Mouse (Mus musculus): ENCODE data around the gene Ppp3ca. TPM values are rescaled to one million over a fixed set of nuclear protein-coding genes. Genes with fewer than 3 reads are reported as not detected.

Gene Ppp3ca
- polyA plus RNA-seq, 1 experiment from 2014 or later: 42.8 TPM

- H3K4me2 ChIP-seq (ENCODE audit: low read depth, low read length): no peak overlapping the region
- no peak for ATAC-seq (ENCODE audit: insufficient read depth, low FRiP score)
- no peaks in the 10 kb centered on the region for H3K9me3 ChIP-seq (replicated peaks; ENCODE audit: control insufficient read depth, low read length)
- no peak overlapping the region for H3K27ac ChIP-seq (ENCODE audit: low read length)
- WGBS: 84% methylated on average over 7 of the region's 7 CpGs
- H3K4me1 ChIP-seq (ENCODE audit: control insufficient read depth, insufficient read depth, low read length): no peaks in the 10 kb centered on the region
- peaks cover 3% of the 10 kb centered on the region; the same call in 1 of the 2 replicates for H3K36me3 ChIP-seq (ENCODE audit: control insufficient read depth, insufficient read depth, low read length)
- H3K9ac ChIP-seq (ENCODE audit: low read length): no peak overlapping the region
- no peak overlapping the region for H3K4me3 ChIP-seq (replicated peaks; ENCODE audit: low read length)
- no peaks in the 10 kb centered on the region for H3K27me3 ChIP-seq (ENCODE audit: control insufficient read depth, insufficient read depth, low read length)
Measured at GRCm38 (mm10) chr3:136917080-136917479, 247.2 kb downstream of the Ppp3ca start.

GRCm38 (mm10) chr3:136933071-136933470 lies 263.1 kb downstream of the Ppp3ca start:
- H3K4me2 ChIP-seq (ENCODE audit: low read depth, low read length): no peak overlapping the region

GRCm38 (mm10) chr3:136940733-136941601 lies 271.0 kb downstream of the Ppp3ca start:
- Histone ChIP-seq H3K4me3 (replicated peaks; ENCODE audit: low read length) (no peak overlapping the region), H3K27me3 (ENCODE audit: control insufficient read depth, insufficient read depth, low read length) (no peaks in the 10 kb centered on the region), H3K9ac (ENCODE audit: low read length) (no peak overlapping the region), H3K36me3 (ENCODE audit: control insufficient read depth, insufficient read depth, low read length) (no peaks in the 10 kb centered on the region), H3K27ac (ENCODE audit: low read length) (no peak overlapping the region), H3K9me3 (replicated peaks; ENCODE audit: control insufficient read depth, low read length) (no peaks in the 10 kb centered on the region), H3K4me1 (ENCODE audit: control insufficient read depth, insufficient read depth, low read length) (no peaks in the 10 kb centered on the region), H3K4me2 (ENCODE audit: low read depth, low read length) (no peak overlapping the region)
- no peak for ATAC-seq (ENCODE audit: insufficient read depth, low FRiP score)
- WGBS: 55% methylated on average over 7 of the region's 7 CpGs

More at GRCm38 (mm10) chr3:136933071-136933470, 263.1 kb downstream of the Ppp3ca start:
- Histone ChIP-seq H3K27me3 (ENCODE audit: control insufficient read depth, insufficient read depth, low read length) (no peaks in the 10 kb centered on the region), H3K4me3 (replicated peaks; ENCODE audit: low read length) (no peak overlapping the region), H3K9me3 (replicated peaks; ENCODE audit: control insufficient read depth, low read length) (no peaks in the 10 kb centered on the region), H3K36me3 (ENCODE audit: control insufficient read depth, insufficient read depth, low read length) (no peaks in the 10 kb centered on the region), H3K9ac (ENCODE audit: low read length) (no peak overlapping the region), H3K4me1 (ENCODE audit: control insufficient read depth, insufficient read depth, low read length) (no peaks in the 10 kb centered on the region), H3K27ac (ENCODE audit: low read length) (no peak overlapping the region)
- ATAC-seq (ENCODE audit: insufficient read depth, low FRiP score): no peak

GRCm38 (mm10) chr3:136941602-136941926 lies 271.6 kb downstream of the Ppp3ca start:
- no peaks in the 10 kb centered on the region for H3K27me3 ChIP-seq (ENCODE audit: control insufficient read depth, insufficient read depth, low read length)
- no peak overlapping the region for H3K4me3 ChIP-seq (replicated peaks; ENCODE audit: low read length)
- no peaks in the 10 kb centered on the region for H3K9me3 ChIP-seq (replicated peaks; ENCODE audit: control insufficient read depth, low read length)
- no peak overlapping the region for H3K27ac ChIP-seq (ENCODE audit: low read length)
- WGBS: 79% methylated on average over 3 of the region's 3 CpGs
- H3K9ac ChIP-seq (ENCODE audit: low read length): no peak overlapping the region
- no peak overlapping the region for H3K4me2 ChIP-seq (ENCODE audit: low read depth, low read length)
- H3K36me3 ChIP-seq (ENCODE audit: control insufficient read depth, insufficient read depth, low read length): no peaks in the 10 kb centered on the region
- no peaks in the 10 kb centered on the region for H3K4me1 ChIP-seq (ENCODE audit: control insufficient read depth, insufficient read depth, low read length)
- no peak for ATAC-seq (ENCODE audit: insufficient read depth, low FRiP score)

GRCm38 (mm10) chr3:136945550-136945949 lies 275.6 kb downstream of the Ppp3ca start:
- Histone ChIP-seq H3K4me2 (ENCODE audit: low read depth, low read length) (no peak overlapping the region), H3K27ac (ENCODE audit: low read length) (no peak overlapping the region), H3K27me3 (ENCODE audit: control insufficient read depth, insufficient read depth, low read length) (no peaks in the 10 kb centered on the region), H3K4me3 (replicated peaks; ENCODE audit: low read length) (no peak overlapping the region), H3K9me3 (replicated peaks; ENCODE audit: control insufficient read depth, low read length) (no peaks in the 10 kb centered on the region), H3K9ac (ENCODE audit: low read length) (no peak overlapping the region), H3K4me1 (ENCODE audit: control insufficient read depth, insufficient read depth, low read length) (no peaks in the 10 kb centered on the region), H3K36me3 (ENCODE audit: control insufficient read depth, insufficient read depth, low read length) (no peaks in the 10 kb centered on the region)
- ATAC-seq (ENCODE audit: insufficient read depth, low FRiP score): no peak
- WGBS: 77% methylated on average over 4 of the region's 4 CpGs

- no peaks in the 10 kb centered on the region for H3K36me3 ChIP-seq (ENCODE audit: control insufficient read depth, insufficient read depth, low read length)
- H3K9me3 ChIP-seq (replicated peaks; ENCODE audit: control insufficient read depth, low read length): no peaks in the 10 kb centered on the region
- H3K9ac ChIP-seq (ENCODE audit: low read length): no peak overlapping the region
- no peaks in the 10 kb centered on the region for H3K4me1 ChIP-seq (ENCODE audit: control insufficient read depth, insufficient read depth, low read length)
- no peaks in the 10 kb centered on the region for H3K27me3 ChIP-seq (ENCODE audit: control insufficient read depth, insufficient read depth, low read length)
- no peak overlapping the region for H3K27ac ChIP-seq (ENCODE audit: low read length)
- no peak overlapping the region for H3K4me3 ChIP-seq (replicated peaks; ENCODE audit: low read length)
- H3K4me2 ChIP-seq (ENCODE audit: low read depth, low read length): no peak overlapping the region
- WGBS: 88% methylated on average over 2 of the region's 2 CpGs
- no peak for ATAC-seq (ENCODE audit: insufficient read depth, low FRiP score)
Measured at GRCm38 (mm10) chr3:136946662-136947061, 276.7 kb downstream of the Ppp3ca start.

- ATAC-seq (ENCODE audit: insufficient read depth, low FRiP score): no peak
- Histone ChIP-seq H3K4me1 (ENCODE audit: control insufficient read depth, insufficient read depth, low read length) (no peaks in the 10 kb centered on the region), H3K4me3 (replicated peaks; ENCODE audit: low read length) (no peak overlapping the region), H3K27ac (ENCODE audit: low read length) (no peak overlapping the region), H3K9me3 (replicated peaks; ENCODE audit: control insufficient read depth, low read length) (no peaks in the 10 kb centered on the region), H3K36me3 (ENCODE audit: control insufficient read depth, insufficient read depth, low read length) (no peaks in the 10 kb centered on the region), H3K27me3 (ENCODE audit: control insufficient read depth, insufficient read depth, low read length) (no peaks in the 10 kb centered on the region), H3K9ac (ENCODE audit: low read length) (no peak overlapping the region), H3K4me2 (ENCODE audit: low read depth, low read length) (no peak overlapping the region)
- WGBS: 75% methylated on average over 4 of the region's 4 CpGs
Measured at GRCm38 (mm10) chr3:136948142-136948541, 278.2 kb downstream of the Ppp3ca start.

GRCm38 (mm10) chr3:136951792-136952191 lies 281.9 kb downstream of the Ppp3ca start:
- 83% methylated on average over 1 of the region's 1 CpGs for WGBS
- H3K4me2 ChIP-seq (ENCODE audit: low read depth, low read length): no peak overlapping the region
- H3K36me3 ChIP-seq (ENCODE audit: control insufficient read depth, insufficient read depth, low read length): no peaks in the 10 kb centered on the region
- H3K27ac ChIP-seq (ENCODE audit: low read length): no peak overlapping the region
- no peaks in the 10 kb centered on the region for H3K9me3 ChIP-seq (replicated peaks; ENCODE audit: control insufficient read depth, low read length)
- no peak for ATAC-seq (ENCODE audit: insufficient read depth, low FRiP score)
- H3K27me3 ChIP-seq (ENCODE audit: control insufficient read depth, insufficient read depth, low read length): no peaks in the 10 kb centered on the region
- H3K9ac ChIP-seq (ENCODE audit: low read length): no peak overlapping the region
- H3K4me1 ChIP-seq (ENCODE audit: control insufficient read depth, insufficient read depth, low read length): no peaks in the 10 kb centered on the region
- H3K4me3 ChIP-seq (replicated peaks; ENCODE audit: low read length): no peak overlapping the region

GRCm38 (mm10) chr3:136952822-136953221 lies 282.9 kb downstream of the Ppp3ca start:
- H3K27me3 ChIP-seq (ENCODE audit: control insufficient read depth, insufficient read depth, low read length): no peaks in the 10 kb centered on the region
- H3K9ac ChIP-seq (ENCODE audit: low read length): no peak overlapping the region
- no peak overlapping the region for H3K4me3 ChIP-seq (replicated peaks; ENCODE audit: low read length)
- no peak overlapping the region for H3K4me2 ChIP-seq (ENCODE audit: low read depth, low read length)
- ATAC-seq (ENCODE audit: insufficient read depth, low FRiP score): no peak
- H3K36me3 ChIP-seq (ENCODE audit: control insufficient read depth, insufficient read depth, low read length): no peaks in the 10 kb centered on the region
- no peak overlapping the region for H3K27ac ChIP-seq (ENCODE audit: low read length)
- H3K4me1 ChIP-seq (ENCODE audit: control insufficient read depth, insufficient read depth, low read length): no peaks in the 10 kb centered on the region
- H3K9me3 ChIP-seq (replicated peaks; ENCODE audit: control insufficient read depth, low read length): no peaks in the 10 kb centered on the region
- WGBS: 71% methylated on average over 1 of the region's 1 CpGs

Data from stomach, embryonic 16.5 days (tissue).